Mouse (Mus musculus): ENCODE measurements around the gene Rab22a.
"Not testable (repeated sequence)": the region's sequence is repeated elsewhere in the genome, so short reads cannot be mapped to it uniquely, and the experiment has no call there.

Gene Rab22a

GRCm38 (mm10) chr2:173659057-173659925 lies at the start of gene Rab22a:
TSS of gene Rab22a (plus strand) at chr2:173659760.
- peak; percentile 96 for DNase-seq (ENCODE audit: low spot score)

DNA sequence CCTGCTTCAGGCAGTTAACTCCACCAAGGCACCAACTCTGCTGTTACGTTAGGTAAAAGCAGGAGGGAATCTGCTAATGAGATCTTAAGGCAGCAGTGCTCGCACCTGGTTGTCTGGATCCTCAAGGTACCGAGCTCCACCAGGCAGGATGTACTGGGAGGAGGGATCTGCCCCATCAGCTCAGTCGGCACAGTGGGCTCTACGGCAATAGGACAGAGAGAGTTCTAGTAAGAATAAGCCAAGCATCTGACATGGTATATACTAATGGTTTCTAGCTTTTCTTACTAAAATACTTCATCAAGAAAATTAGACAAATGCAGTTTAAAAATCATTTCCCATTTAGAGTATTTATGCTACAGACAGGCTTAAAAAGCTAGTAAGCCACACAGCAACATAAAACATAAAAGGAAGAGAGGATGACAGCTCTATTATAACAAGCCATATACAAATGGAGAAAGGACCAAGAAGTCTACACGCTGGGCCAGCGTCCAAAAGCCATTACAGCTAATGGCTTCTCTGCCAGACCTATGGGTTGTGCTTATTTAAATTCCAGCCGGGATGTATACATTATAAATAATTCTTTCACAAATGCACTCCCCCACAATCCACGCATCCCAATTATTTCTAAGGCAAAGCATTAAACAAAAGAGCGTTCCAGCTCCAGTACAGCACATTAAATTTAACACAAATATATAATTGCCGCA lies 44.0 kb upstream of the Rab22a start:
- no peak for DNase-seq (ENCODE audit: low spot score)

GRCm38 (mm10) chr2:173616156-173616555 lies 43.4 kb upstream of the Rab22a start:
- DNase-seq (ENCODE audit: low spot score) = no peak

GRCm38 (mm10) chr2:173619132-173619531 lies 40.4 kb upstream of the Rab22a start:
- no peak for DNase-seq (ENCODE audit: low spot score)

- no peak for DNase-seq (ENCODE audit: low spot score)
These were observed 38.9 kb upstream of the Rab22a start for GRCm38 (mm10) chr2:173620645-173621044.

GRCm38 (mm10) chr2:173622173-173622601 lies 37.4 kb upstream of the Rab22a start:
- DNase-seq (ENCODE audit: low spot score) = peak; percentile 26

DNA sequence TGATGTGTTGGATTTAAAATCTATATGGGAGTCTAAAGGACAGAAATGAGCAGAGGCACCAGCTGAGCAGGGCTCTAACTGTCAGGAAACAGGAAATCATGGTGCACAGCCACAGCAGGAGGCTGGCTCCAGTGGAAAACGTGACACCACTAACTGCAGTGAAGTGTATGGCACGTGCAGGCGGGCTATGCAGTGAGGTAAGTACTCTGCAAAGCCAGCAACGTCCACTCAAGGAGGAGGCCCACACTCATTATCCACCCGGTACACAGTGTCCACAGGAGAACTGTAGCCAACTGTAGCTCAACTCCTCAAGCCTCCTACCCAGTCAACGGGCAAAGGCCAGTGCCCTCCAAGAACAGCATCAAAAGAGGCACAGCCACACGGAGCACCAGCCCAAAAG lies 34.9 kb upstream of the Rab22a start:
- no peak for DNase-seq (ENCODE audit: low spot score)

DNA sequence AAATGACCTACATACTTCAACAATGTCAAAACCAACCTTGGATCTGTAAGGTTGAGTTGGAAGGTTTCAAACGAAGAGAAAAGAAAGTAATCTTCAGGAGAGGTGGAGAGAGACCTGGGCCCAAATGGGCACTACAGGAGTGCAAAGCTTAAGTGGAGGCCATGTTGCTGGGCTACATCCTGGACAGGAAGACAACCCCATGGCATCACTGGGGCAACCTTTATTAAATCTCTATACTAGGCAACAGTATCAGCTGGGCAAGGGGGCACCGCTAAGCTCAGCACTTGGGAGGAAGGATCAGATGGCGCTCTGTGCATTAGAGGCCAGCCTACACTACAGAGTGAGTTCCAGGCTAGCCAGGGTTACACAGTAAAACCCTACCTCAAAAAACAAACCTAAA lies 33.8 kb upstream of the Rab22a start:
- no peak for DNase-seq (ENCODE audit: low spot score)

DNA sequence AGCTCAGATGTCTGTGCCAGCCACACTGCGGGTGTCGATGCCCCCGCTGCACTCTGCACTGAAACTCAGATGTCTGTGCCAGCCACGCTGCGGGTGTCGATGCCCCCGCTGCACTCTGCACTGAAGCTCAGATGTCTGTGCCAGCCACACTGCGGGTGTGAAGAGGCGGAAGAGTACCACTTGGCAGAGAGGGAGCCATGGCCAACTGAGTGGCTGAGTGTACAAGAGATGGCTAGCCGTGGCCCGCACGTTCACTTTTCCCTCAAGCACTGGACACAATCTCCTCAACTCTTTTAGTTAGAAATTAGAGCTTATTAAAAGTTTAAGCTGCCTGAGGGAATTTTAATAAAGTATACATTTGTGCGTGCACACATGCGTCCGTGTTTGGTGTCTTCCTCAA lies 25.5 kb upstream of the Rab22a start:
- not testable (repeated sequence) for DNase-seq (ENCODE audit: low spot score)

DNA sequence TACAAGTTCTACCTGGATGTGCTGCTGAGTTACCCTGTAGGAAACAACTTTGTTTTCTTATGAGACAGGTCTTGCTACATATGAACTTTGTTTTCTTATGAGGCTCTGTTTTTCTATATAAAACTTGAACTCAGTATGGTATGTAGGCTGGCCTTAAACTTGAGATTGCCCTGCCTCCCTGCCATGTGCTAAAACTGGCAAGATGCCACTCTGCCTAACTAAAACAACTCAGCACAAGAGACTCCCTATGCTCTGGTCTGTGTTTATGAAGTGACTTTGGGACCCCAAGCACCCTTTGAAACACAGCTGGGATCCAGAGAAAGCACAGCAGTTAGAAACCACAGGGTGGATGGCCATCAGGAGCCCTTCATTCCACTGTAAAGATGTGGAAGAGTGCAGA lies 18.2 kb upstream of the Rab22a start:
- DNase-seq (ENCODE audit: low spot score) = no peak

GRCm38 (mm10) chr2:173642262-173642999 lies 17.1 kb upstream of the Rab22a start:
- no peak for DNase-seq (ENCODE audit: low spot score)

GRCm38 (mm10) chr2:173647197-173647911 lies 12.2 kb upstream of the Rab22a start:
- DNase-seq (ENCODE audit: low spot score) = peak; percentile 27

DNA sequence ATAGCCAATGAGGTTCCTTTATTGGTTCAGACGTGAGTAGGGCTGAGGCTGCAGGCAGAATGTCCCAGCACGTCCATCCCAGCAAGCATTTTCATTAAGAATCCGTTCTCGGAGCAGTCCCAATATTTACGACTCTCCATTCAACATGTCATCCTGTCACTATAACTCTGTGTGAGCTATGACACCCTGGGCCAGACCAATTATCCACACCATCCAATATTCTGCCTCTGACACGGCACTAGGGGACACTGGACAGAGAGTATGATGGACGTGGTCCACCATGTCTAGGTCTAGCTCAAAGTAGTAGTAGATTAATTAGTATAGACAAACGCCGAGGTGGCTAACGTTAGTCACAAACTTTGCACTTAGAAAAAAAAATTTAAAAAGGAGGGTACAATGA lies 9.8 kb upstream of the Rab22a start:
- DNase-seq (ENCODE audit: low spot score) = no peak

- no peak for DNase-seq (ENCODE audit: low spot score)
These were observed 6.0 kb upstream of the Rab22a start for GRCm38 (mm10) chr2:173653526-173653925.

- DNase-seq (ENCODE audit: low spot score) = no peak
These were observed 1.8 kb upstream of the Rab22a start for GRCm38 (mm10) chr2:173657736-173658135.

DNA sequence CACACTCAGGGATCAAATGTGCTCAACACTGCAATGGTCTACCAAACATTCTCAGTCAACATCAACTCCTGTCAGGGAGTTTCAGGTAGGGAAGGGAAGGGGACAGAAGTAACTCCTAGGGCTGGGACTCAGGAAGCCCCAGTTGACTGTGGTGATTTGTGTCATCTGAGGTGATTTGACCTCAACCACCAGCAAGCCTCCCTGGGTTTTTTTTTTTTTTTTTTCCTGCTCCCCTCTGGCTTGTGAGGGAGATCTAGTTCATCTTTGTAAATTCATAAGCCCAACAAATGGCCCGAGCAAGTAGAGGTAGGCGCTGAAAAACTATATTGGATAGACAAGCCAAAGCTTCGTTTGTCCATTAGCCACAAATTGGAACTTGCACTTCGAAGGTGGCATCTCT lies 1.0 kb upstream of the Rab22a start:
- DNase-seq (ENCODE audit: low spot score) = no peak

DNA sequence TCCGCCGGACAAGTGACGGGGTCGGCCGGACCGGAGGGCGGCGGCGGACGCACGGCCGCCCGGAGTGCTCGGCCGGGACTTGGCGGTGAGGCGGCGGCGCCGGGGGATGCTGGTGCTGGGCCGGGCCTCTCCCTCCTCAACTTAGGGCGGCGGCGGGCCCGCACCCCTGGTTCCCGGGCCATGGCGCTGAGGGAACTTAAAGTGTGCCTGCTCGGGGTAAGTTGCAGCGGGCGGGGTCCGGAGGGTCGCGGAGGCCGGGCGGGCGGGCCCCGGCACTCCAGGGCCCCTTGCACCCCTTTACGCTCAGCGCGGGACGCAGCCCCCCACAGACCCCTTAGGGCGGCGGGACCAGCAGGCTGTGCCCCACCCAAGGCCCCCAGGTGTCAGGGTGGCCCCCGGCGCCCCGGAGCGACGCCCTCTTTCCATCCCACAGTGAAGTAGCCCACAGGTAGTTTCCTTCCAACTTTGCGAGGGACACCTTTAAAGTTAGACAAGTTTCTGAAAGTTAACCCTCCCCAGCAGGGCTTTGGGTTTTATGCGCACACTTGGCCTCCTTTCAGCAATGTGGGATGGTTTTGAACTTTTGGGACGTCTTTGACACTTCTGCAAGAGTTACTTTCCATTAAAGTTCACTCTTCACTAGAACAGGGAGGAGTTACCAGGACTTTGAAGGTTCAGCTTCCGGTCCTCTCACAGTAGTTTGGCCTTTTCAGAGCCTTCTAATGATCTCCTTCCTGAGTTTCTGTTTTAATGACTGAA lies 545 bp downstream of the Rab22a start:
- peak; percentile 5 for DNase-seq (ENCODE audit: low spot score)

GRCm38 (mm10) chr2:173662255-173662950 lies 2.8 kb downstream of the Rab22a start:
- DNase-seq (ENCODE audit: low spot score) = peak; percentile 20

GRCm38 (mm10) chr2:173664736-173665135 lies 5.2 kb downstream of the Rab22a start:
- DNase-seq (ENCODE audit: low spot score) = no peak

- no peak for DNase-seq (ENCODE audit: low spot score)
These were observed 5.7 kb downstream of the Rab22a start for GRCm38 (mm10) chr2:173665271-173665670.

DNA sequence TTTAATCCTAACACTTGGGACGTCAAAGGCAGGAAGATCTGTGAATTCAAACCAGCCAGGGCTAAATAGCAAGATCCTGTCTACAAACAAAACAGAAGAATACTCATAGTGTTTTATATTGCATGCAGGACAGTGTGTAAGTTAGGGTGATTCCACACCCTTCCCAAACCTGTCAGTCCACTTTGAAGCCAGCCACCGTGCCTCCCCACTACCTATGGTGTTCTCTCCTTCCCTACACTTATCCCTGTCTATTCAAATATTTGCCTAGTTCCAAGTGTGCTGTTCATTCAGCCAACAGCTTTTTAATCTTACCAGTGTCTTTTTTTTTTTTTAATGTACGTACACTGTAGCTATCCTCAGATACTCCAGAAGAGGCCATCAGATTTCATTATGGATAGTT lies 7.3 kb downstream of the Rab22a start:
- peak; percentile 13 for DNase-seq (ENCODE audit: low spot score)

Measured in urinary bladder, postnatal 14 days (tissue).